Mouse (Mus musculus) intestine, postnatal 0 days (tissue): ENCODE data around the gene Suox. TPM values are rescaled to one million over a fixed set of nuclear protein-coding genes. Genes with fewer than 3 reads are reported as not detected.

Source experiments
- ATAC-seq: fragments of 200-750 bp; cut with Nextera tagmentation; 2 replicates; pipeline ENCODE4 v1.8.0; 2017; ENCODE audit warnings: mild to moderate bottlenecking, moderate TSS enrichment, moderate library complexity
- H3K27ac ChIP-seq: fragments of 300-500 bp; sonication (generic); 2 replicates; pipeline ENCODE4 v1.5.1; 2014; ENCODE audit warnings: mild to moderate bottlenecking, low read depth, low read length, moderate library complexity
- H3K27me3 ChIP-seq: fragments of 300-500 bp; sonication (generic); replicated peaks from 2 replicates; pipeline ENCODE4 v1.6.1; 2014; ENCODE audit warnings: low read length, mixed read lengths; ENCODE audit not compliant: control insufficient read depth, insufficient read depth
- H3K36me3 ChIP-seq: fragments of 300-500 bp; sonication (generic); 2 replicates; pipeline ENCODE4 v1.6.1; 2014; ENCODE audit warnings: mild to moderate bottlenecking, moderate library complexity; ENCODE audit not compliant: control insufficient read depth, insufficient read depth
- H3K4me1 ChIP-seq: fragments of 300-500 bp; sonication (generic); replicated peaks from 2 replicates; pipeline ENCODE4 v1.6.1; 2014; ENCODE audit warnings: antibody characterized with exemption, low read length, mixed read lengths; ENCODE audit not compliant: control insufficient read depth, insufficient read depth
- H3K4me2 ChIP-seq: fragments of 300-500 bp; sonication (generic); replicated peaks from 2 replicates; pipeline ENCODE4 v1.6.1; 2014; ENCODE audit warnings: low read depth, mild to moderate bottlenecking, moderate library complexity
- H3K4me3 ChIP-seq: fragments of 300-500 bp; sonication (generic); 2 replicates; pipeline ENCODE4 v1.5.1; 2014; ENCODE audit warnings: low read depth, low read length
- H3K9ac ChIP-seq: fragments of 300-500 bp; sonication (generic); 2 replicates; pipeline ENCODE4 v1.6.1; 2014; ENCODE audit warnings: mild to moderate bottlenecking, low read depth, low read length
- H3K9me3 ChIP-seq: fragments of 300-500 bp; sonication (generic); 2 replicates; pipeline ENCODE4 v1.6.1; 2016; ENCODE audit warnings: mixed run types; ENCODE audit not compliant: control insufficient read depth
- CTCF ChIP-seq: sonication (generic); IDR thresholded peaks from 2 replicates; pipeline ENCODE4 v1.5.1; 2016; ENCODE audit warnings: low read depth, mild to moderate bottlenecking, control low read depth, antibody characterized with exemption, moderate library complexity
- WGBS: fragments of 180-500 bp; shearing (Covaris S2); extraction: QIAGEN DNeasy Blood & Tissue Kit; methylation state at CpG from one replicate; pipeline ENCODE4 v1.1.7; 2014; 5-methylcytosine and 5-hydroxymethylcytosine counted together
- polyA plus RNA-seq: library from polyadenylated mRNA; unstranded; fragments of >200 nt; fragmentation: Nextera tagmentation; extraction: Ambion mirVana; gene quantifications from 2 replicates; pipeline ENCODE4 v1.2.1, GENCODE M21; 2015

The Suox gene
- polyA plus RNA-seq, 1 experiment from 2014 or later, result 5.1 TPM

DNA sequence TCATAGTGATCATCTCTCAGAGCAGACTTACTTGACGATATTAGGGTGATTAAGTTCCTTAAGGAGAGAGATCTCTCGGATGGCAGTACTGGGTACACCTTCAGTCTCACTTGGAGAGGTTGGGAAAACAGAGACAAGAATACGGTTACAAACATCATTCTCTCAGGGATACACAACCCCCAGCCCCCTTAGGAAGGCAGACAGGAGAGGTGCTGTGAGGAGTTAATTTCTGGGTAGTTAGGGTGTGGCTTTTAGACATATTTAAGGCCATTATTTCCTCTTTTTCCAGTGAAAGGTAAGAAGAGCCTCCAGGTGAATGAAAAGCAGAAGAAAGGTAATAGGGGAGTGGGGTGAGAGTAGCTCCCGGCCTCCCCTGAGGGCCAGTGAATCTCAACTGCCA is 30.0 kb upstream of the Suox start, which contains the start of gene Pmel:
Gene Pmel, plus strand, starts transcription at position 301 of the 400 bp plus-strand sequence.
- Histone ChIP-seq H3K27me3 (no peaks in the 10 kb centered on the region), H3K27ac (peak within 1 kb of the TSS; percentile 89), H3K9me3 (no peaks in the 10 kb centered on the region), H3K9ac (peak within 1 kb of the TSS; percentile 76), H3K4me2 (peak within 1 kb of the TSS; percentile 81), H3K36me3 (peaks cover 15% of the 10 kb centered on the region; the same call in 1 of the 2 replicates), H3K4me3 (peak within 1 kb of the TSS; percentile 86), H3K4me1 (peaks cover 4% of the 10 kb centered on the region; the same call in 1 of the 2 replicates)
- TF ChIP-seq CTCF, result no peak
- 13% methylated on average over 4 of the region's 4 CpGs for WGBS
- ATAC-seq, result no peak

DNA sequence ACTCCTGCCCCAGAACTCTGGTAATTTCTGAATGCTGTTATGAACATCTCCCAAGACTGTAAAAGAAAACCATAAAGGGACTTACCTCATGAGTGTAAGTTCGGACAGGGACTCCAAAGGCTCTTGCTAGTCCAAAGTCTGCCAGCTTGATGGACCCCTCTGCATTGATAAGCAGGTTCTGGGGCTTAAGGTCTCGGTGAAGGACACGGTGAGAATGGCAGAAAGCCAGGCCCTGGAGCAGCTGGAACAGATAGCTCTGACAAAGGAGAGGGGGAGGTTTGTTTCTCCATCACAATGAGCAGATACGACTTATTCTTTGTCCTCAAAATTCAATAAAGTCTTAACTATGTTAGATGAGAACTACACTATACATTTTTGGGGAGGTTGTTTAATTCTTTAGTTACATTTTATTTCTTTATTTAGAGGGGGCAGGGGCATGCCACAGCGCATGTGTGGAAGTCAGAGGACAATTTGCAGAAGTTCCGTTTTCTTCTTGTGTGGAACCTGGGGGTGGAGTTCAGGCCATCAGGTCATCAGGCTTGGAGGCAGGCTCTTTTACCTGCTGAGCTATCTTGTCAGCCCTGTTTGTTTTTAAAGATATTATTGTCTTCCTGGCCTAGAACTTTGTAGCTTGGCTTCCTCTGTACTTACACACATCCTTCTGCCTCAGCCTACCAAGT is 28.6 kb upstream of the Suox start:
- H3K36me3 ChIP-seq, result peaks cover 15% of the 10 kb centered on the region; the same call in 1 of the 2 replicates
- no peak for TF ChIP-seq CTCF

DNA sequence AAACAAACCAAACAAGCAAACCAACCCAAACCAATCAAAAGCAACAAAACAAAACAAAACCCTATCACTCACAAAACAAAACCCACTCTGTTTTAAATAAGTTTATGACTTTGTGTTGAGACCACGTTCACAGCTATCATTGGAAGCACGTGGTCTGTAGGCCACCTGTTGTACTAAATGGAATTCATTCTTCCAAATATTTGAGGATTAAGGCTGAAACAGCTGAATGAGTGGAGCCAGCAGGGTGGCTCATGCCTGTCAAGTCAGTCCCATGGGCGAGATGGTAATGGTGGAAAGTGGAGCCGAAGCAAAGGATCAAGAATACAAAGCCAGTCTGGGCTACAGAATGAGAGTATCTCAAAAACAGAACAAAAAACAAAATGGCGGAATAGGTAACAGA is 26.8 kb upstream of the Suox start:
- Histone ChIP-seq H3K36me3 (peaks cover 15% of the 10 kb centered on the region; the same call in 1 of the 2 replicates), H3K9me3 (no peaks in the 10 kb centered on the region), H3K27ac (no peak overlapping the region), H3K9ac (no peak overlapping the region), H3K27me3 (no peaks in the 10 kb centered on the region), H3K4me1 (peaks cover 8% of the 10 kb centered on the region; the same call in 1 of the 2 replicates), H3K4me2 (no peak overlapping the region), H3K4me3 (no peak overlapping the region)
- no peak for TF ChIP-seq CTCF
- WGBS, result 86% methylated on average over 5 of the region's 5 CpGs
- ATAC-seq, result no peak

More for the DNA sequence above, 28.6 kb upstream of the Suox start:
- Histone ChIP-seq H3K9me3 (no peaks in the 10 kb centered on the region), H3K4me2 (no peak overlapping the region), H3K4me3 (no peak overlapping the region), H3K27ac (no peak overlapping the region), H3K9ac (no peak overlapping the region), H3K4me1 (peaks cover 4% of the 10 kb centered on the region; the same call in 1 of the 2 replicates), H3K27me3 (no peaks in the 10 kb centered on the region)
- 50% methylated on average over 6 of the region's 6 CpGs for WGBS
- no peak for ATAC-seq

DNA sequence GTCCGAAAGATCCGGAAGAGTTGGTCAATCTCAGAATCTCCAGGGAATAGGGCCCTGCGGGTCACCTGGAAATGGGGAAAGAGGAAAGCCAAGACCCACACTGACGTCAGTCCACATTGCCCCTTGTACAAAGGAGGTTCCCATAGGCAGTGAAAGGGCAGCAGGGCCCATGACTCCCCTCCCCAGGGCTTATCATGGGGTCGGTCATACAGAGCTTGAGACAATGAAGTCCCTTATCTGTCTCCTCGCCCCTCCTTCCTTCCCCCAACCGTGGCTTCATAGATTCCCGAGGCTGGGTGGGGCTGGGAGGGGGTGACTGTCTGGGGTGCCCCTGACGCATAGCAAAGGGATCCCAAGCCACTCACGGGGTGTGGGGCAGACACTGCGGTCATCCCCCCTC is 25.7 kb upstream of the Suox start:
- 57% methylated on average over 11 of the region's 11 CpGs for WGBS
- Histone ChIP-seq H3K27me3 (no peaks in the 10 kb centered on the region), H3K9ac (no peak overlapping the region), H3K4me1 (0 out of 2 replicates have a peak, but pooled peaks cover 3% of the 10 kb centered on the region), H3K36me3 (peaks cover 15% of the 10 kb centered on the region; the same call in 1 of the 2 replicates), H3K4me2 (no peak overlapping the region), H3K27ac (no peak overlapping the region), H3K4me3 (no peak overlapping the region), H3K9me3 (no peaks in the 10 kb centered on the region)
- no peak for ATAC-seq
- TF ChIP-seq CTCF, result no peak

DNA sequence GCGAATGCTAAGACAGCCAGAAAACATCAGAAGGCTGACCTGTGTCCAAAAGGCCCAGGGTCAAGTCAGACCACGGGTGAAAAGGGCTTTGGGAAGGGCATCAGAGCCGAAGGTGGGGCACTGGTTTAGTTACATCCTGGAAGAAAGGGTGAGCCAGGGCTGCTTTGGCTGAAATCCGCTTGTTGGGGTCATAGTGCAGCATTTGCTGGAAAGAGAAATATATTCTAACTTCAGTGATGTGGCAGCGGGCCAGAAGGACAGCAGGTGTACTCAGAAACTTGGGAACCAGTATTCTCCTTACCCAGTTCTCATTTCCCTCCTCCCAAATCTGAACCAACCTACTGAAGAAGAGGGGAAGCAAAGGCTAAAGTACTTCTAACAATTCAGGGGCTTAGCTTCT is 25.1 kb upstream of the Suox start:
- 70% methylated on average over 5 of the region's 5 CpGs for WGBS
- Histone ChIP-seq H3K27me3 (no peaks in the 10 kb centered on the region), H3K4me3 (no peak overlapping the region), H3K9ac (no peak overlapping the region), H3K27ac (no peak overlapping the region), H3K9me3 (no peaks in the 10 kb centered on the region), H3K4me2 (no peak overlapping the region), H3K36me3 (peaks cover 15% of the 10 kb centered on the region; the same call in 1 of the 2 replicates), H3K4me1 (0 out of 2 replicates have a peak, but pooled peaks cover 3% of the 10 kb centered on the region)
- no peak for ATAC-seq
- no peak for TF ChIP-seq CTCF

DNA sequence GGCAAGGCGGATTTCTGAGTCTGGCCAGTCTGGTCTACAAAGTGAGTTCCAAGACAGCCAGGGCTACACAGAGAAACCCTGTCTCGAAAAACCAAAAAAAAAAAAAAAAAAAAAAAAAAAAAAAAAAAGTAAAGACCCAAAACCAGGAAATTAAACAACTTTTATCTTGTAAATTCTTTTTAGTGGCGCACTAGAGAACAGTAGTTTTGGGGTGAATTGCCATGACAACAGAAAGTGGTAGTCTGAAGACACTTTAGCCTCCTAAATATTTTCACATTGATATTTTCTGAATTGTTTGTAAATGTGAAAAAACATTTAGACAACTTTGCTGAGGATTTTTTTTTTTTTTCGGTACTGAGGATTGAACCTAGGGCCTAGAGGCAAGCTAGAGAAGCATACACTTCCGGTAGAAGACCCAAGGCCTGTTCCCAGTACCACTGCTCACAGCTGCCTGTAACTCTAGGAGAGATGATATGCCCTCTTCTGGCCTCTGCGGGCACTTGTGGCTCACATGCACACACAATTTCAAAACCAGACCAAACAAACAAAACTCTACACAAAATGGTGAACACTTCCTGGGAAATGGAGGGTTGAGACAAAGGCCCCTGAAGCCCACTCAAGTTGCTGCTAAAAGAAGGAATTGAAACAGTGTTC is 23.3 kb upstream of the Suox start:
- Histone ChIP-seq H3K9me3 (no peaks in the 10 kb centered on the region), H3K27me3 (no peaks in the 10 kb centered on the region), H3K36me3 (peaks cover 15% of the 10 kb centered on the region; the same call in 1 of the 2 replicates), H3K4me3 (no peak overlapping the region), H3K4me2 (peak overlapping the region; percentile 51; the same call in 1 of the 2 replicates), H3K9ac (no peak overlapping the region), H3K4me1 (0 out of 2 replicates have a peak, but pooled peaks cover 3% of the 10 kb centered on the region), H3K27ac (no peak overlapping the region)
- ATAC-seq, result no peak
- 89% methylated on average over 6 of the region's 6 CpGs for WGBS
- peak; percentile 32 for TF ChIP-seq CTCF
